Mouse (Mus musculus): Measurements from ENCODE around the gene Trp53i11.

The Trp53i11 gene

DNA sequence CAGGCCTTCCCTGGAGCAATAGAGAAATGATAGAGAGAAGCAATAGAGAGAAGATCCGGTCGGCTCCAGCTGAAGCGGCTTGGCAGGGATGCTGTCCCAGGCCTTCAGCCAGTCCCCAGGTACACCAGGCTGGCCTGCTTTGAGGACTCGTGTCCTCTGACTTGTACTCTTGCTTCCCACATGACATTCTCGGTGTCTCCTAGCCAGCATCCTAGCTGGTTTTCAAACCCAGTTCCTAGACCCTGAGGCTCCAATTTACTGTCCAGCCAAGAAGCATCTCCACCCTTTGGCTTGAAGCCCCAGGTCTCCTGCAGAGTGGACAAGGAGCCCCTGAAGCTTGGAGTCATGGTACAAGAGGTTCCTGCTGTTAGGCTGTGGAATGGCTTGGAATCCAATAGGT is 54.8 kb downstream of the Trp53i11 start:
- no peak for DNase-seq (ENCODE audit: low read depth, low spot score)

DNA sequence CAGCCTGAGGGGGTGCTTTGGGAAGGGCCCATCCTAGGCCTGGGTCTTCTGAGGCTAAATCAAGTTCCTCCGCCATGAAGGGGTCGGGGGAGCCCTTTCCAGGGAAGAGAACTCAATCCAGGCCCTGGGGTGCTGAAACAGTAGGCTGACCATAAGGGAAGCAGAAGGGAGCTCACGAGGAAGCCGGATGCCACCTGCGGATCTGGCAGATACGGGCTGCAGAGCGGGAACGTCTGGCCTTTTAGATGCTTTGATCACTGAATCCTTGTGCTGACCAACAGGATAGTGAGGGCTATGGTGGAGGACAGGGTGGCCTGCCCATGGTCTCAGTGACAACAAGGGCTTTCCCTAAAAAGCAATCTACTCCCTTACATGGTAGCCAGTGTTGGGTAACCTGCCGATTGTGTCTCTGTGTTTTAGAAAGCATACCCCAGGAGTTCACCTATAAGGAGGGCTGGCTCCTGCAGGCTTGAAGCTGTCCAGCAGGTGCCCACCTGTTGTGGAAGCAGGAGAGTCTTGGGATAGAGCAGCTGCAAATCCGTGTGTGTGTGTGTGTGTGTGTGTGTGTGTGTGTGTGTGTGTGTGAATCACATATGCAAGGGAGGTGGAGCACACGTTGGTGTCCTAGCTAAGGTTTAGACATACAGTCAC is 56.2 kb downstream of the Trp53i11 start:
- no peak for DNase-seq (ENCODE audit: low read depth, low spot score)

DNA sequence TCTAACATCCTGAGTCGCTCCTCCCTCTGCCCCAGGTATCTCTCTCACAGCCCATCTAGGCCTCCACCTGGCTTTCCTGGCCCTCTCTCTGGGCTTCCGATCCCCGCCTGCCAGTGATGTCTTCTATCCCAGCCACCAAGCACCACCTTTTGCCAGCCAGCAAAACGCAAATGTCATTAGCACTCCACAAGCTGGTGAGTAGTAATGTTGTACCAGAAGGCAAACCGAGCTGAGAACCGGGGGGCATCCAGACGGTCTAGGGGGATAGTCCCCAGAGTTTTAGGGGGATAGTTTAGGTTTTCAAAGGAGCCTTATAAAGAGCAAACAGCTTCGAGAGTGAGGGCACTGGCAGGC is 56.7 kb downstream of the Trp53i11 start:
- no peak for DNase-seq (ENCODE audit: low read depth, low spot score)

DNA sequence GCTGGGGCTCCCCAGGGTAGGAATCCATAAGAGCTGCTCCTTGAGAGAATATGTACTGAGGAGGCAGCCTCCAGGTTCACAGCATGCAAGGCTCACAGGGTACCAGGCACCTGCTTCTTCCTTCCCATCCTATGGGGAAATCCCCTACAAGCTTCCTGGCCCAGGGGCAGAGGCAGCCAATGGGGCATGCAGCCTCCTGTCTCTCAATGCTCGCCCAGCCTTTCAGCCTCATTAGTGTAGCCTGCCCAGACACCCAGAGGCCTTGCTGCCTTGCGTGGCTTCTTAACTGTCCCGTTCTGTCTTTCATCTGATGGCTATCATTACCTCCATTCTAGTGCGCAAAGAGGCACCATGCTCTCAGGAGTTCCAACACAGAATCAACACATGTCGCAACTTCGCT is 61.7 kb downstream of the Trp53i11 start:
- no peak for DNase-seq (ENCODE audit: low read depth, low spot score)

DNA sequence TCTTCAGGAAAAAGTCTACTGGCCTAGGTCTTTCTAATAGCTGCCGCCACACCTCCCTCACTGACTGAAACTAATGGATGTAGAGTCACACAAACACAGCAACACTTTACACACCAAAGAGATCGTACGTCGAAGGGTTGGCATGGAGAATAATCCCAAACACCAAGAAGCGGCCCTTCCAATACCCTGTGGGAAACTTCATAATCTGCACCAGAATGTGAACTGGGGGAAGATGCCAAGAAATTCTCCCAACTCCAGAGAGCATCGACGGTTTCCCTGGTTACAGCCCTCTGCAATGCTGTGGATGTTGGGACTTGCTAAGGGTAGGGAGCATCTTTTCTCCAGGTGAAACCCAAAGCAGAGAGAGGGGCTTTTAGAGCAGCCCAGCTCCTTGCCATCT is 63.3 kb downstream of the Trp53i11 start:
- DNase-seq (ENCODE audit: low read depth, low spot score): no peak

Measured in A20 (cell line).